ENCODE assay signal across 8 mouse cellular contexts in the genomic region with DNA sequence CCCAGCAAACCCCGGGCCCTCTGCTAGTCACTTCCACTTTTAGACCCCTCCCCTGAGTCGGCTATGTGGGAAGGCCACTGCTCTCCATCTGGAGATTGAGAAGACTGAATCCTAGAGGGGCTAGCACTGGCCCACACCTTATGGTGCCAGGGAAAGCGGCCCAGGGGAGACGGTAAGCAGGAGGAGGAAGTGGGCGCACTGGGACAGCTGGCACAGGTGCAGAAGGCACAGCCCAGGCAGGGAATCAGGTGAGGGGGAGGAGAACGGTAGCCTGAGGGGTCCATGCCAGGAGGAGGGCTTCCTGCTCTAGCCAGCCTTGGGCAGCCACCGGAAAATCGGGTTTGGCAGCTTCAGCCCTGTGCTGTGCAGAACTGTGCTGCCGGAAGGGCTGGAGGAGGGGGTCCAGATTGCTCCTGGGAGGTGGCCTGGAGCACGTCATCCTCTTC. TPM values are rescaled to one million over a fixed set of nuclear protein-coding genes. Genes with fewer than 3 reads are reported as not detected.
DNase-seq lines count a peak whose midpoint lies in the region; ATAC-seq and TF ChIP-seq lines count a peak whose summit lies in the region.

No protein-coding gene starts in this region.

- TF ChIP-seq CTCF in CH12.LX (conservative IDR thresholded peaks at IDR 0.05 in 1 of 2, IDR thresholded peaks at IDR 0.05 in 1 of 2; ENCODE audit: low read depth in 2 of 2, low read length in 2 of 2) = no peak
- no peak for TF ChIP-seq CTCF in lung, postnatal 0 days (IDR thresholded peaks at IDR 0.05)

- no peak overlapping the region for H3K27ac ChIP-seq in CH12.LX (ENCODE audit: insufficient read depth, low read depth)
- peak overlapping the region; percentile 95 for H3K27ac ChIP-seq in lung, postnatal 0 days (ENCODE audit: low read length)

- in situ Hi-C loops in CH12.LX (cut with MboI; ENCODE audit: low pct_ligation_motif_present, low pct_unique_long_range_greater_than_20kb, low sequenced_read_pairs) = no loop called here

- peak overlapping the region in 1 of 3 experiments; percentile 33 for H3K4me3 ChIP-seq in CH12.LX (replicated peaks in 1 of 3; ENCODE audit: low read depth in 2 of 3, low read length in 2 of 3, poor library complexity in 1 of 3)
- H3K4me3 ChIP-seq in lung, postnatal 0 days (ENCODE audit: low read depth, low read length) = peak overlapping the region; percentile 10; the same call in 1 of the 2 replicates

- no peak for TF ChIP-seq POLR2A in CH12.LX (IDR thresholded peaks at IDR 0.05; ENCODE audit: low read depth, low read length)

- TF ChIP-seq RAD21 in CH12.LX (IDR thresholded peaks at IDR 0.05; ENCODE audit: low read depth, low read length) = no peak

- H3K9ac ChIP-seq in CH12.LX (ENCODE audit: insufficient read depth, low read depth) = no peak overlapping the region
- 0 out of 2 replicates have a peak overlapping the region, but pooled peaks have one; percentile 29 for H3K9ac ChIP-seq in lung, postnatal 0 days (replicated peaks; ENCODE audit: low read depth)

- no peaks in the 10 kb centered on the region for H3K27me3 ChIP-seq in CH12.LX (replicated peaks)
- no peaks in the 10 kb centered on the region for H3K27me3 ChIP-seq in lung, postnatal 0 days (replicated peaks; ENCODE audit: insufficient read depth, low read length)

- peak; percentile 68 to 75 for ATAC-seq in hematopoietic stem cell, adult 5-6 weeks (replicated peaks in 1 of 2; ENCODE audit: insufficient read depth in 1 of 2, low FRiP score in 2 of 2, low TSS enrichment in 1 of 2, low read depth in 1 of 2, poor library complexity in 2 of 2, severe bottlenecking in 2 of 2)
- ATAC-seq in lung, postnatal 0 days = peak; percentile 91

- H3K79me2 ChIP-seq in CH12.LX (replicated peaks; ENCODE audit: control insufficient read depth, extremely low read depth, insufficient read depth, poor library complexity, severe bottlenecking) = no peaks in the 10 kb centered on the region

- dilution Hi-C loops in CH12.LX (cut with MboI; ENCODE audit: extremely low pct_ligation_motif_present, extremely low pct_unique_long_range_greater_than_20kb, low sequenced_read_pairs) = no loop called here

- no peaks in the 10 kb centered on the region for H3K36me3 ChIP-seq in CH12.LX (replicated peaks in 1 of 2; ENCODE audit: control insufficient read depth in 1 of 2, insufficient read depth in 1 of 2, low read length in 1 of 2)
- H3K36me3 ChIP-seq in lung, postnatal 0 days (ENCODE audit: insufficient read depth, low read length) = no peaks in the 10 kb centered on the region

- no peaks in the 10 kb centered on the region for H3K9me3 ChIP-seq in CH12.LX (replicated peaks; ENCODE audit: low read length)
- H3K9me3 ChIP-seq in lung, postnatal 0 days (ENCODE audit: low read length) = no peaks in the 10 kb centered on the region

- WGBS in lung, postnatal 0 days = 7% methylated on average over 10 of the region's 10 CpGs

- peak overlapping the region; percentile 1; the same call in 1 of the 2 replicates for H3K4me2 ChIP-seq in CH12.LX (ENCODE audit: insufficient read depth, low read depth, poor library complexity, severe bottlenecking)
- peak overlapping the region; percentile 56 for H3K4me2 ChIP-seq in lung, postnatal 0 days (replicated peaks; ENCODE audit: low read depth, low read length)

- TF ChIP-seq EP300 in CH12.LX (IDR thresholded peaks at IDR 0.05; ENCODE audit: low read length) = no peak
- no peak for TF ChIP-seq EP300 in lung, postnatal 0 days (IDR thresholded peaks at IDR 0.05)

- peaks cover 18 to 32% of the 10 kb centered on the region in 2 experiments for H3K4me1 ChIP-seq in CH12.LX (ENCODE audit: control insufficient read depth in 1 of 2, insufficient read depth in 2 of 2)
- peaks cover 10% of the 10 kb centered on the region for H3K4me1 ChIP-seq in lung, postnatal 0 days (ENCODE audit: insufficient read depth, low read depth, low read length)

- DNase-seq in CH12.LX (ENCODE audit: extremely low read depth) = no peak
- peak; percentile 99 for DNase-seq in cerebellum, adult 11-12 months
- peak; percentile 56 to 77 for DNase-seq in frontal cortex, adult 2 months (ENCODE audit: extremely low spot score in 1 of 2, low spot score in 1 of 2)
- peak; percentile 71 for DNase-seq in layer of hippocampus, adult 9-11 months
- peak; percentile 94 for DNase-seq in lung, postnatal 0 days (ENCODE audit: low spot score)
- DNase-seq in retina, embryonic 14.5 days (ENCODE audit: low spot score) = peak; percentile 89
- DNase-seq in urinary bladder, postnatal 25 days (ENCODE audit: low spot score) = peak; percentile 63

TF ChIP-seq in CH12.LX, 34 proteins besides CTCF, POLR2A, EP300 and RAD21:
- TF ChIP-seq BHLHE40 (IDR thresholded peaks at IDR 0.05; ENCODE audit: low read depth, low read length) (no peak), MXI1 (IDR thresholded peaks at IDR 0.05; ENCODE audit: low read depth, low read length) (no peak), TCF12 (IDR thresholded peaks at IDR 0.05; ENCODE audit: low read depth, low read length) (peak; percentile 41; the same call in 1 of the 2 replicates)

RNA-seq across cellular contexts. Expression of gene Gm49337, which starts 3.4 kb away (rescaled TPM):
- total RNA-seq in CH12.LX (2012; rRNA removed) (not detected in 2 replicates), CH12.LX (2014; rRNA removed) (not detected in 2 replicates)
- not detected in 2 replicates for polyA plus RNA-seq in CH12.LX (2012; ENCODE audit: insufficient read length, low read depth)
- polyA plus RNA-seq in frontal cortex, adult 2 months (2012; rRNA removed) = 0.14 TPM in 1 of 2 replicates, not detected in the other
- not detected in 2 replicates for total RNA-seq in hematopoietic stem cell, adult 5-6 weeks (2017)
- not detected in 2 replicates for polyA plus RNA-seq in lung, postnatal 0 days (2015; fragmentation: Nextera tagmentation; extraction: Ambion mirVana)

RNA-seq across cellular contexts. Expression of gene 1700042G07Rik, which starts 3.4 kb away (rescaled TPM):
- total RNA-seq in CH12.LX (2012; rRNA removed) (not detected in 2 replicates), CH12.LX (2014; rRNA removed) (not detected in 2 replicates)
- not detected in 2 replicates for polyA plus RNA-seq in CH12.LX (2012; ENCODE audit: insufficient read length, low read depth)
- polyA plus RNA-seq in frontal cortex, adult 2 months (2012; rRNA removed) = not detected in 2 replicates
- not detected in 2 replicates for total RNA-seq in hematopoietic stem cell, adult 5-6 weeks (2017)
- not detected in 2 replicates for polyA plus RNA-seq in lung, postnatal 0 days (2015; fragmentation: Nextera tagmentation; extraction: Ambion mirVana)

RNA-seq across cellular contexts. Expression of gene Tspan1, which starts 9.2 kb away (rescaled TPM):
- total RNA-seq in CH12.LX (2012; rRNA removed) = 0.08 and 0.13 TPM in 2 replicates
- total RNA-seq in CH12.LX (2014; rRNA removed) = not detected in 2 replicates
- 0.12 TPM in 1 of 2 replicates, not detected in the other for polyA plus RNA-seq in CH12.LX (2012; ENCODE audit: insufficient read length, low read depth)
- polyA plus RNA-seq in frontal cortex, adult 2 months (2012; rRNA removed) = 0.20 and 0.23 TPM in 2 replicates
- not detected in 2 replicates for total RNA-seq in hematopoietic stem cell, adult 5-6 weeks (2017)
- polyA plus RNA-seq in lung, postnatal 0 days (2015; fragmentation: Nextera tagmentation; extraction: Ambion mirVana) = 118 and 131 TPM in 2 replicates

RNA-seq across cellular contexts. Expression of gene Lurap1, which starts 25.4 kb away (rescaled TPM):
- 0.21 TPM in 1 of 2 replicates, not detected in the other for total RNA-seq in CH12.LX (2012; rRNA removed)
- not detected in 2 replicates for total RNA-seq in CH12.LX (2014; rRNA removed)
- polyA plus RNA-seq in CH12.LX (2012; ENCODE audit: insufficient read length, low read depth) = 0.10 and 0.14 TPM in 2 replicates
- 11.3 and 12.1 TPM in 2 replicates for polyA plus RNA-seq in frontal cortex, adult 2 months (2012; rRNA removed)
- total RNA-seq in hematopoietic stem cell, adult 5-6 weeks (2017) = 2.7 and 2.9 TPM in 2 replicates
- polyA plus RNA-seq in lung, postnatal 0 days (2015; fragmentation: Nextera tagmentation; extraction: Ambion mirVana) = 2.6 and 2.8 TPM in 2 replicates

RNA-seq across cellular contexts. Expression of gene Pik3r3, which starts 44.9 kb away (rescaled TPM):
- total RNA-seq in CH12.LX (2012; rRNA removed) = 0.42 and 0.97 TPM in 2 replicates
- 1.9 TPM in 2 replicates for total RNA-seq in CH12.LX (2014; rRNA removed)
- polyA plus RNA-seq in CH12.LX (2012; ENCODE audit: insufficient read length, low read depth) = 1.8 and 2.2 TPM in 2 replicates
- polyA plus RNA-seq in frontal cortex, adult 2 months (2012; rRNA removed) = 40.4 and 44.9 TPM in 2 replicates
- total RNA-seq in hematopoietic stem cell, adult 5-6 weeks (2017) = 0.75 and 3.7 TPM in 2 replicates
- 10.0 and 11.7 TPM in 2 replicates for polyA plus RNA-seq in lung, postnatal 0 days (2015; fragmentation: Nextera tagmentation; extraction: Ambion mirVana)

Comparison
In these comparisons a context has a peak if more than half of its experiments do, and no peak if none do; other contexts are left out.
1. RNA of gene Tspan1, which starts 9.2 kb away (polyA plus RNA-seq): 118 to 131 TPM in lung, postnatal 0 days; 0.20 to 0.23 TPM in frontal cortex, adult 2 months and 0.12 TPM in CH12.LX; every median in the first group is over 10 times any median in the second.